Mouse (Mus musculus): ENCODE results near the gene Hif3a.
"Not testable (repeated sequence)": the region's sequence is repeated elsewhere in the genome, so short reads cannot be mapped to it uniquely, and the experiment has no call there.

- TF ChIP-seq CTCF (IDR thresholded peaks at IDR 0.05; ENCODE audit: borderline replicate concordance, control insufficient read depth, extremely low read depth, insufficient read depth, low read length, poor library complexity); POLR2A (IDR thresholded peaks at IDR 0.05; ENCODE audit: control insufficient read depth, extremely low read depth, insufficient read depth, low read length, poor library complexity): not testable (repeated sequence)
Measured at GRCm38 (mm10) chr7:17067651-17068050, 5.4 kb upstream of the Hif3a start.
